Mouse (Mus musculus) liver, embryonic 13.5 days (tissue): ENCODE results near the gene Rhbg. TPM values are rescaled to one million over a fixed set of nuclear protein-coding genes. Genes with fewer than 3 reads are reported as not detected.

Source experiments
- ATAC-seq: fragments of 200-750 bp; cut with Nextera tagmentation; 2 replicates; pipeline ENCODE4 v1.8.0; 2017; ENCODE audit warnings: low read depth, mild to moderate bottlenecking, moderate number of reproducible peaks, moderate library complexity
- DNase-seq: peaks from one replicate; pipeline ENCODE4 v3.0.0; 2022
- H3K27ac ChIP-seq: fragments of 300-500 bp; sonication (generic); 2 replicates; pipeline ENCODE4 v1.5.1; 2015; ENCODE audit warnings: moderate library complexity, mild to moderate bottlenecking, inconsistent platforms
- H3K27me3 ChIP-seq: fragments of 300-500 bp; sonication (generic); 2 replicates; pipeline ENCODE4 v1.6.1; 2015; ENCODE audit warnings: mild to moderate bottlenecking, inconsistent platforms
- H3K36me3 ChIP-seq: fragments of 300-500 bp; sonication (generic); 2 replicates; pipeline ENCODE4 v1.6.1; 2015; ENCODE audit warnings: mild to moderate bottlenecking, inconsistent platforms
- H3K4me1 ChIP-seq: fragments of 300-500 bp; sonication (generic); replicated peaks from 2 replicates; pipeline ENCODE4 v1.6.1; 2015; ENCODE audit warnings: inconsistent platforms
- H3K4me2 ChIP-seq: fragments of 300-500 bp; sonication (generic); 2 replicates; pipeline ENCODE4 v1.6.1; 2015; ENCODE audit warnings: inconsistent platforms, mild to moderate bottlenecking, moderate library complexity
- H3K4me3 ChIP-seq: fragments of 300-500 bp; sonication (generic); replicated peaks from 2 replicates; pipeline ENCODE4 v1.5.1; 2015; ENCODE audit warnings: mild to moderate bottlenecking, inconsistent platforms
- H3K9ac ChIP-seq: fragments of 300-500 bp; sonication (generic); 2 replicates; pipeline ENCODE4 v1.6.1; 2015; ENCODE audit warnings: mild to moderate bottlenecking, inconsistent platforms
- H3K9me3 ChIP-seq: fragments of 300-500 bp; sonication (generic); replicated peaks from 2 replicates; pipeline ENCODE4 v1.6.1; 2016; ENCODE audit warnings: inconsistent platforms
- WGBS: fragments of 180-500 bp; shearing (Covaris S2); methylation state at CpG from one replicate; pipeline ENCODE4 v1.1.7; 2015; ENCODE audit not compliant: insufficient replicate concordance; 5-methylcytosine and 5-hydroxymethylcytosine counted together
- polyA plus RNA-seq: library from polyadenylated mRNA; unstranded; fragments of >200 nt; fragmentation: Nextera tagmentation; extraction: Ambion mirVana; gene quantifications from 2 replicates; pipeline ENCODE4 v1.2.1, GENCODE M21; 2015

Rhbg gene
- polyA plus RNA-seq, 1 experiment from 2014 or later: 15.4 TPM

GRCm38 (mm10) chr3:88237556-88238194, 16.8 kb downstream of the Rhbg start:
- Histone ChIP-seq H3K4me3 (no peak overlapping the region), H3K27ac (no peak overlapping the region), H3K4me1 (0 out of 2 replicates have a peak, but pooled peaks cover 3% of the 10 kb centered on the region), H3K4me2 (peak overlapping the region; percentile 26; the same call in 1 of the 2 replicates), H3K9me3 (no peaks in the 10 kb centered on the region), H3K36me3 (no peaks in the 10 kb centered on the region), H3K9ac (no peak overlapping the region), H3K27me3 (peaks cover 97% of the 10 kb centered on the region)
- DNase-seq: peak; percentile 30
- WGBS: 5% methylated on average over 10 of the region's 10 CpGs
- no peak for ATAC-seq

GRCm38 (mm10) chr3:88237161-88237555, 17.4 kb downstream of the Rhbg start:
- no peak for ATAC-seq
- WGBS: 31% methylated on average over 6 of the region's 6 CpGs
- H3K9ac ChIP-seq: no peak overlapping the region
- H3K27me3 ChIP-seq: peaks cover 97% of the 10 kb centered on the region
- H3K4me2 ChIP-seq: no peak overlapping the region
- DNase-seq: no peak
- H3K27ac ChIP-seq: no peak overlapping the region
- 0 out of 2 replicates have a peak, but pooled peaks cover 3% of the 10 kb centered on the region for H3K4me1 ChIP-seq
- H3K4me3 ChIP-seq: no peak overlapping the region
- no peaks in the 10 kb centered on the region for H3K36me3 ChIP-seq
- no peaks in the 10 kb centered on the region for H3K9me3 ChIP-seq

DNA sequence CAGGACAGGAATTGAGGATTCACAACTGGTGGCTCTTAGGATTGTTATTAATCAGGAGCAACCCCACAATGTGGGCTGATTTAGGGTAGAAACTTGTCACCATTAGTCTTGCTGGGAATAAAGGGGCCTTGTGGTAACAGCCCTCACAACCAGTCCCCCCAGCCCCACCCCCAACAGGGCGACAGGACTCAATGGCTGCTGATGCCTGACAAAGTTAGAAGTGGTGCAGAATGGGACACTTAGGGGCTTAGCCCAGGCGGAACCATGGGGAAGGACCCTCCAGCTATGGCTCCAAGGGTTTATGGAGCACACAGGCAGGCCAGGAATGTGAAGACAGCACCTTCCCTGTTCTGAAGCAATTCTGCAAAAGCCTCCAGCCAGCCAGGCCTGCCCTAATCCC, 18.9 kb downstream of the Rhbg start:
- DNase-seq (no peak), ATAC-seq (no peak)
- Histone ChIP-seq H3K27ac (no peak overlapping the region), H3K36me3 (no peaks in the 10 kb centered on the region), H3K4me2 (no peak overlapping the region), H3K27me3 (peaks cover 96% of the 10 kb centered on the region), H3K4me1 (0 out of 2 replicates have a peak, but pooled peaks cover 3% of the 10 kb centered on the region), H3K9ac (no peak overlapping the region), H3K4me3 (no peak overlapping the region), H3K9me3 (no peaks in the 10 kb centered on the region)
- 38% methylated on average over 2 of the region's 2 CpGs for WGBS

GRCm38 (mm10) chr3:88235216-88235615, 19.3 kb downstream of the Rhbg start:
- Histone ChIP-seq H3K4me2 (no peak overlapping the region), H3K27me3 (peaks cover 96% of the 10 kb centered on the region), H3K4me3 (no peak overlapping the region), H3K27ac (no peak overlapping the region), H3K9ac (no peak overlapping the region), H3K9me3 (no peaks in the 10 kb centered on the region), H3K4me1 (0 out of 2 replicates have a peak, but pooled peaks cover 3% of the 10 kb centered on the region), H3K36me3 (no peaks in the 10 kb centered on the region)
- ATAC-seq (no peak), DNase-seq (no peak)
- WGBS: 14% methylated on average over 3 of the region's 3 CpGs

GRCm38 (mm10) chr3:88234041-88234440, 20.5 kb downstream of the Rhbg start:
- no peak overlapping the region for H3K9ac ChIP-seq
- no peak for ATAC-seq
- H3K4me3 ChIP-seq: no peak overlapping the region
- WGBS: 59% methylated on average over 8 of the region's 8 CpGs
- no peak overlapping the region for H3K4me2 ChIP-seq
- H3K27ac ChIP-seq: no peak overlapping the region
- H3K4me1 ChIP-seq: 0 out of 2 replicates have a peak, but pooled peaks cover 3% of the 10 kb centered on the region
- no peaks in the 10 kb centered on the region for H3K36me3 ChIP-seq
- H3K27me3 ChIP-seq: peaks cover 95% of the 10 kb centered on the region
- no peak for DNase-seq
- H3K9me3 ChIP-seq: no peaks in the 10 kb centered on the region

DNA sequence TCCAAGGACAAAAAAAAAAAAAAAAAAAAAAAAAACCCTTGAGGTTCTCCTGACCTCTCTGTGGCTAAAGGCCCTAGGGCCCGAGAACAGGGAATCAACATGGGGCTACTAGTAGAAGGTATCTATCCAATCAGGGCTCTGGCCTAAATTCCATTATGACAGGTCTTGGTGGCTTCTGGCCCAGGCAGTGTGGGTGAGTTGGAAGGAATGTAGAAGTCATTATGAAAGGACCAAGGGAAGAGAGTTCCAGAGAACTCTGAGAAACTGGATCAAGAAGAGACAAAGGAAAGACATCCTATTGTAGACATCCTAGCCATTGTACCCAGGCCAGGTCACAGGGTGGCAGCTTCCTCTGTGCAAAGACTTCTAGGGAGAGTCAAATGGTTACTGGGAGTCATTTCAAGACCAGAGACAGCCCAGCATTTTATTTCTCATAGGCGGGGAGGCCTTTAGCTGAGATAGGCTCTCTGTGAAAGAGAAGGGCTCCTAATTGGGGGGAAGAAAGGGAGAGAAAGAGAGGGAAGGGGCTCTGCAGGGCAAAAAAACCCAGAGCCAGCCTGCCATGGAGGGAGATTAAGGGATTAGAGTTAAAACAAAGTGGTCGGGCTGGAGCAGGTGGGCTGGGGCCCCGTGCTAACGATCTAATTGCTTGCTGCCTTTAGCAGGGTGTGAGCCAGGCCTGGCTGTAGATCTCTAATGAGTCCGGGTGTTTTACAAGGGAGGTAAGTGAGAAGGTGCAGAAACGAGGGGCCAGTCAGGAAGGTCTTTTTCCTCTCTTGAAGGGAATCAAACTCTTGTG, 21.5 kb downstream of the Rhbg start:
- H3K27me3 ChIP-seq: peaks cover 95% of the 10 kb centered on the region
- WGBS: 22% methylated on average over 7 of the region's 7 CpGs
- 0 out of 2 replicates have a peak, but pooled peaks cover 3% of the 10 kb centered on the region for H3K4me1 ChIP-seq

GRCm38 (mm10) chr3:88232301-88232702, 22.2 kb downstream of the Rhbg start:
- no peak for DNase-seq
- H3K4me1 ChIP-seq: no peaks in the 10 kb centered on the region
- no peaks in the 10 kb centered on the region for H3K9me3 ChIP-seq
- H3K36me3 ChIP-seq: no peaks in the 10 kb centered on the region
- no peak overlapping the region for H3K4me3 ChIP-seq
- no peak for ATAC-seq
- H3K27me3 ChIP-seq: peaks cover 91% of the 10 kb centered on the region
- H3K4me2 ChIP-seq: no peak overlapping the region
- no peak overlapping the region for H3K9ac ChIP-seq
- H3K27ac ChIP-seq: no peak overlapping the region
- WGBS: 45% methylated on average over 7 of the region's 7 CpGs

More for the DNA sequence above, 21.5 kb downstream of the Rhbg start:
- DNase-seq: no peak
- no peak overlapping the region for H3K4me3 ChIP-seq
- H3K4me2 ChIP-seq: no peak overlapping the region
- no peaks in the 10 kb centered on the region for H3K9me3 ChIP-seq
- H3K9ac ChIP-seq: no peak overlapping the region
- H3K27ac ChIP-seq: no peak overlapping the region
- no peaks in the 10 kb centered on the region for H3K36me3 ChIP-seq
- no peak for ATAC-seq

DNA sequence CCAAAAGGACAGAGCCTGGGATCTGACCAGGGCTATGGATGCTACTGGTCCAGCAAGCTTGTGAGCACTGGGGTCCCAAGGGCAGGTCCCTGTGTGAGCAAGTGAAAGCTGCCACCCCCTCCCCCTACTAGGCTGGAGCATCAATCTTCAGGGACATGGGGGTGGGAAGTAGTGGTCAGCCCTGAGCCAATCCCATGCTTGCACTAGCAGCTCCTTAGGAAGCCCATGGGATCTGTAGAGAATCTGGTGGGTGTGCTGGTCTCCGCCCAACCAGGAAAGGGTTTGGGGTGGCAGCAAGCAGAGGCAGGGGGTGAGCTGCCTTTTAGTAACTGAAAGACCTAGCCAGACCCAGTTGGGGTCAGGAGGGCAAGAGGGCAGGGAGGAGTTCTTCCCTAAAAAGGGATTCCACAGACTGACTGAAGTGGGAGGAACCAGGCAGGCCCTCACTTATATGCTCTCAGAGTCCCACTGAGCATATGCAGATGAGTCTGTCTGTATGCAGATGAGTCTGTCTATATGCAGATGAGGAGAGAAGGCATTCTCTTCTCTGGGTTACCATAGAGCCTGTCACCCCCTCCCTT, 23.4 kb downstream of the Rhbg start:
- H3K27me3 ChIP-seq: peaks cover 80% of the 10 kb centered on the region
- H3K4me1 ChIP-seq: no peaks in the 10 kb centered on the region
- no peak overlapping the region for H3K4me2 ChIP-seq
- no peak overlapping the region for H3K27ac ChIP-seq
- H3K9me3 ChIP-seq: no peaks in the 10 kb centered on the region
- no peak for ATAC-seq
- 44% methylated on average over 1 of the region's 1 CpGs for WGBS
- H3K36me3 ChIP-seq: no peaks in the 10 kb centered on the region
- DNase-seq: no peak
- no peak overlapping the region for H3K4me3 ChIP-seq
- no peak overlapping the region for H3K9ac ChIP-seq

DNA sequence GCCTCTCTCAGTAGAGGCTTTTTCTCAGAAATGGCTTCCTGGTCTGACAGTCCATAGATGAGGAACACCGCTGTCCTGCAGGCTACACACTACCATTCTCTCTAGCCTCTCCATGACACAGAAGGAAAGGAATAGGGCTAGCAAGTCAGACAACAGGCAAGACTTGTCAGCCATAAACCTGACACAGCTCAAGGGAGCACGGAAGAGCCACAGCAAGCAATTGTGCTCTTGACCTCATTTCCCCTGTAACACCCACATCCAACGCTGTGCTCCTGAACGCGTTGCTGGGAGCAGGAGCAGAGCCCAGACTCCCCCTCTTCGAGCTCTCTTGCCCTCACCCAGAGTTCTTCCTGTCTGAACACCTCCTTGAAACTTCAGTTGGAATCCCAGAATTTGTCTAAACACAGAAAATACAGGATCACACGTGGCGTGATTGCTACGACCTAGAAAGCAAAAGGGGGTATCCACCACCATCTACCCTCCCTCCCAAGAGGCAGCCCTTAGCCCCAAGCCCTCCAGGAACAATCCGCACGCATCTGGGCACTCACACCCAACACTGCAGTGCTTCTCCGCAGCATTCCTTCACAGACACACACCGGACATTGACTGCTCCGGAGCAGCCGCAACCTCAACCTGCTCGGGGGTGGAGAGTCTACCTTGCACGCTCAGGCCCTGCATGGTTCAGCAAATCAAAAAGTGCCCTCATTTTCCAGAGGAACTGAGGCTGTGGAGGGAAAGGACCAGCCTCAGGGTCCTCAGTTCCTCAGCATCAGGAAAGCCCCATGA, 24.1 kb downstream of the Rhbg start:
- H3K9me3 ChIP-seq: no peaks in the 10 kb centered on the region
- no peak for ATAC-seq
- no peaks in the 10 kb centered on the region for H3K4me1 ChIP-seq
- H3K9ac ChIP-seq: no peak overlapping the region
- H3K4me3 ChIP-seq: no peak overlapping the region
- H3K27me3 ChIP-seq: peaks cover 82% of the 10 kb centered on the region
- H3K36me3 ChIP-seq: no peaks in the 10 kb centered on the region
- no peak overlapping the region for H3K27ac ChIP-seq
- no peak overlapping the region for H3K4me2 ChIP-seq
- WGBS: 38% methylated on average over 17 of the region's 17 CpGs
- DNase-seq: no peak

- Histone ChIP-seq H3K27me3 (peaks cover 81% of the 10 kb centered on the region), H3K36me3 (no peaks in the 10 kb centered on the region), H3K9ac (no peak overlapping the region), H3K9me3 (no peaks in the 10 kb centered on the region), H3K4me3 (no peak overlapping the region), H3K27ac (no peak overlapping the region), H3K4me1 (no peaks in the 10 kb centered on the region), H3K4me2 (no peak overlapping the region)
- 69% methylated on average over 6 of the region's 6 CpGs for WGBS
- no peak for DNase-seq
- no peak for ATAC-seq
These were observed 25.0 kb downstream of the Rhbg start for GRCm38 (mm10) chr3:88229526-88229925.

- DNase-seq (no peak), ATAC-seq (no peak)
- WGBS: 49% methylated on average over 4 of the region's 4 CpGs
- no peak overlapping the region for H3K4me3 ChIP-seq
- no peak overlapping the region for H3K4me2 ChIP-seq
- H3K36me3 ChIP-seq: no peaks in the 10 kb centered on the region
- no peak overlapping the region for H3K27ac ChIP-seq
- no peaks in the 10 kb centered on the region for H3K9me3 ChIP-seq
- H3K27me3 ChIP-seq: peaks cover 80% of the 10 kb centered on the region
- H3K4me1 ChIP-seq: no peaks in the 10 kb centered on the region
- H3K9ac ChIP-seq: no peak overlapping the region
These were observed 25.6 kb downstream of the Rhbg start for GRCm38 (mm10) chr3:88228906-88229305.
